Mouse (Mus musculus) lung, adult 2 months (tissue): ENCODE measurements around the gene Vpreb3.

Source experiments
- CTCF ChIP-seq: fragments of 200-500 bp; IDR thresholded peaks from 2 replicates; pipeline ENCODE4 v1.5.1; 2011; ENCODE audit warnings: mild to moderate bottlenecking, low read length, control low read depth; ENCODE audit not compliant: insufficient read depth
- POLR2A ChIP-seq: fragments of 200-500 bp; IDR thresholded peaks from 2 replicates; pipeline ENCODE4 v1.6.1; 2011; ENCODE audit warnings: low read depth, mild to moderate bottlenecking, control low read depth, low read length, borderline replicate concordance; ENCODE audit errors: extremely low read depth

GRCm38 (mm10) chr10:75926396-75926795, 16.5 kb upstream of the Vpreb3 start:
- no peak for TF ChIP-seq CTCF
- no peak for TF ChIP-seq POLR2A
